Mouse (Mus musculus) lung, postnatal 0 days (tissue): ENCODE results near the gene Cebpe.

Experiments
- CTCF ChIP-seq: IDR thresholded peaks from 2 replicates; pipeline ENCODE4 v1.5.1; 2016; ENCODE audit warnings: antibody characterized with exemption, mild to moderate bottlenecking
- EP300 ChIP-seq: IDR thresholded peaks from 2 replicates; pipeline ENCODE4 v1.6.1; 2016; ENCODE audit warnings: antibody characterized with exemption, mild to moderate bottlenecking, control low read depth

- no peak for TF ChIP-seq EP300
- TF ChIP-seq CTCF = no peak
Measured at GRCm38 (mm10) chr14:54741721-54742120, 29.7 kb upstream of the Cebpe start.
